Mouse (Mus musculus): ENCODE data around the gene Dnah9.

Gene Dnah9

DNA sequence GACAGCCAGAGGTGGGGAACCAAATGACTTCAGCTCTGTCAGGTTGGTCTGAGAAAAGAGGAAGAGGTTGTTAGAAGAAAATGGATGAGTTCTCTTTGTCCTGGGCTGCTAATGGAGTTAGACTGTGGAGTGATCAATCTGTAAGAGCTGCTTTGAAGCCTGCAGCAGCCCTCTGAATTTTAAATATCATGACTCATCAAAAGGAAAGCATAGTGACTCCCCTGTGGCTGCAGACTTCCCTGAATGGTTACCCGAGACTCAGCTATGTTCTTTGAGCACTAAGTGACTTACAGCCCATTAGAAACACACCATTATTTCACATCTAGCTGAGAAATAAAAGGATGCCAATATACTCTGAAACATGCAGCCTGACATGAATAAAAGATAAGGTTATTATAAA lies 240.4 kb downstream of the Dnah9 start:
- DNase-seq (ENCODE audit: low spot score in 2 of 2), result no peak

DNA sequence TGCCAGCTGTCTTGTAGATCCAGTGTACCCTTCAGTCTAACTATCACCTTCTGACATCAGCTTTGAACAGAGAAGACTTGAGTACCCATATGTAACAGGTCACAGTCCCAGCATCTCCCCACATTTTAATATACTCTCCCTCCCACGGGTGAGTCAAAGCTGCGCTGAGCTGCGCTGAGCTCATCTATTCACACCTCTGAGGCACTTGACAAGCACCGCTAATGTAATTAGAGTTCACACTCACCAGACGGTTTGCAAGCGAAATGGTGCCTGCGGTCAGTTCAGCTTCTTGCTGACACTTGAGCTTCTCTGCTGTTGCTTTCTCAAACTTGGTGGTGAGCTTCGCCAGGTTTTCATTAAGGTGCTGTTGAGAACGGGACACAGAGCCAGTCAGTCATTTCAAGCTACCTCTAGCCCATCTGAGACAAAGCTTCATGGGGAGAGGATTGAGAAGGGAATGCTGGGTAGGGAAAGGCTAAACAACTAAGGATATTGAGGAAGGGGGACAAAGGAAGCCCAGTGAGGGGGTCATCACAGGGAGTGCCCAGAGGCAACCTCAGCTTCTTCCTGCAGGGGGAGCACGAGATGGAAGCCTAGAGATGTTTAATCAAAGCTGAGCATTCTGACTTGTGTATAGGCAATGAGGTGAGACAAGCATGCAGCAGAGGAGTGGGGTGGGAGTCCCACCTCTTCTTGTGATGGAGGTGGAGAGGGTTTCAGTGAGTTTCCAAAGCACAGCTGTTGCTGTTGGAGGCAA lies 249.7 kb downstream of the Dnah9 start:
- no peak for DNase-seq (ENCODE audit: low spot score in 2 of 2)

DNA sequence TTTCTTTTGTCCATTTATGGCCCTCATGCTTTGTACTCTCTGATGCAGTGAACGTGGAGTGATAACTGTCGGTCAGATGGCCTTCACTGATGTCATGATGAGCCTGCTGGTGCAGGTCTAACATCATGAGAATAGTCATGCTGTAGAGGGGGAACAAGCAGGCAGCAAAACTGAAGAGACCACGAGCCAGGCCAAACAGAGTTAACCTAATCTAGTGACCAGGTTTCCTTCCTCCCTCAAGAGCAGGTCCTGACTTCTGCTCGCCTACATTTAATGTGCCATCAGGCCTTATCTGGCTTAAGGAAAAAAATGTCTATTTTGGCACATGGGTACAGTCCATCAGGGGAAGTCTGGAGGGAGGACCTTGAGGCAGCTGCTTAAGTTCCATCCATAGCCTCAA lies 259.2 kb downstream of the Dnah9 start:
- no peak for DNase-seq (ENCODE audit: low spot score in 2 of 2)

DNA sequence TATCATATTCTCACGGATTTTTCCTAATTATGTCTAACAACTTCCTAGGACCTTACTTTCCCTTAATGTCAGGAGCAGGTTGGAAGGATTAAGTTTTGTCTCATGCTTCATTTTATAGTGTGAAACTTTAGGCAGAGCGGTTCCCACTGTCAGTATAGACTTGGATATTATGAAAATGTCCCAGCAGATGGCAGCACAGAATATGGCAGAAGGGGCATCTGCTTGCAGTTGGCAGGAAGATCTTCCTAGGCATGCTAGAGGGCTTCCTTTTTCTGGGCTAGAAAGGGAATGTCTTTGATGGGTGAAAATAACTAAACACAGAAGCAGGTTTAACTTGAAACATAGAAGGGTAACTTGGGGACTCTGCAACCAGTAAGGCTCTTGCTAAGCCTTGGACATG lies 262.9 kb downstream of the Dnah9 start:
- DNase-seq (ENCODE audit: low spot score in 2 of 2), result no peak

DNA sequence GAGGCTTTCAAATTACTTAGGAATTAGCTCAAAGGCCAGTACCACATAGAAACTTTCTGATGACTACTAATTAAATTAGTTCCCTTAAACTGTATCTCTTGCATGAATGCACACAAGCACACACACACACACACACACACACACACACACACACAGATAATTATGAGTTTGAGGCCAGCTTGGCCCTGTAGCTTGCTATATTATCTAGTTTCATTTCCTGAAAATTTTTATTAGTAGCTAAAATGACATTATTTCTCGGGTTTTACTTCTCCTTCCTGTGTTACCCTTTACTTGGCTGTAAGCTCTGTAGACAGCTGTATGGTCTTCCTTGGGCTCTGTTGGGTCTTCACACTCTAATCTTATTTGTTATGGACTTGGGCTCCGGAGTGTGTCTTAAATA lies 264.4 kb downstream of the Dnah9 start:
- DNase-seq (ENCODE audit: low spot score in 2 of 2), result no peak

DNA sequence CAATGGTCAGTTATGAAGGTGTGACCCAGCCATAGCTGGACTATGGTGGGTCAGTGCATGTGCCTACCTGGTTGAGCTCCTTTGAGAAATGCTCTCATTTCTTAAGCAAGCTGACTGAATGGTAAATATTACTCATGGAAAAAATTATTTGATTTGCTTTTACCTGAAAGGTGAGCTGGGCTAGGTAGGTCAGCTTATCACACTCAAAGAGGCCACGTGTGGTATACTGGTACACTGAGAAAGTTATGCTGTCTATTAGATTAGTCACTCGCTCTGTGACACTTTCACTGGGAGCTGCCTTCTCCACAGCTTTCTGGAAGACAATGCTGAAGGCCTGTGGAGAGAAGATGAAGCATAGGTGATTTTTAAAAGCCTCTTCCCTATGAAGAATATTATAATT lies 286.9 kb downstream of the Dnah9 start:
- DNase-seq (ENCODE audit: low spot score in 2 of 2), result no peak

DNA sequence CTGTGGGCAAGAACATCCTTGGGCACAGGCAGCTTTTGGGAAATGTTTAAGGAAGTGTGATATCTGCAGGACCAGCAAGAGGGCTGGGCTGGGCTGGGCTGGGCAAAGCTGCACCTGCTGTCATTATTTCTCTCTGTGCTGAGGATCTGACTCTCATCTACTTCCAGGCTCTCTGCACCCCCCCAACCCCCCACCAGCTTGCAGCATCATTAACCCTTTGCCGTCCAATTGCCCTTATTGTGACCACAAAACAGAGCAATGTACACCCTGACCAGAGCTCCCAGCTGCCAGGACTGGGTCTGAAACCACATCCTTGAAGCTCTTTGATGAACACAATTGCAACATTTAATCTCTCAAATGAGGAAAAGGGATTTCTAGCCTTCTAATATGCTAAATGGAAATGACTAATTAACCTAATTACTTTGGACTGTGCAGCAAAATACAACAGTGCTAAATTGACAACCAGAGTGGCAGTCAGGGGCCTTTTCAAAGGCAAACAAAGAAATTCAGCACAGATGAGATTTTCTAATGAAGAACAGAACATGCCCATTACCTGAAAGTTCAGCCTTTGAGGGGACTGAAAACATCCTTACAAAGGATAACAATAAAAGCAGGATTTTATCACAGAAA lies 291.1 kb downstream of the Dnah9 start:
- no peak for DNase-seq (ENCODE audit: low spot score in 2 of 2)

DNA sequence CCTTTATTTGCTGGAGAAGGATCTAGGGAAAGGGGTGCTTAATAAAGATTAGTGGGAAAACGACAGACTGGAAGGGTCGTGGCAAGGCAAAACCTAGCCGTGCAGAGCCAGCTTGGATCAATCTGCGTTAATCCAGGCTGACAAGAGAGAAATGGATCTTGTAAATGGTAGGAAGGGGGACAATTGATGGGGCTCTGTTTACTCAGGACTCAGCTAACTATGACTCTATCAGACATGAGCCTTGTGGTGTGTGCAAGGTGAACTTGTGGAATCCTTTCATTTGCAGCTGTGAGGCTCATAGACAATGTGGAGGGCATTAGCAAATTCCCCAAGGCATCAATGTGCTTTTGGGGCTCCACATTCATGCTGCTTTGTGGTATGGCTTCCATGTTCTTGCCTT lies 306.9 kb downstream of the Dnah9 start:
- DNase-seq (ENCODE audit: low spot score in 2 of 2), result no peak

DNA sequence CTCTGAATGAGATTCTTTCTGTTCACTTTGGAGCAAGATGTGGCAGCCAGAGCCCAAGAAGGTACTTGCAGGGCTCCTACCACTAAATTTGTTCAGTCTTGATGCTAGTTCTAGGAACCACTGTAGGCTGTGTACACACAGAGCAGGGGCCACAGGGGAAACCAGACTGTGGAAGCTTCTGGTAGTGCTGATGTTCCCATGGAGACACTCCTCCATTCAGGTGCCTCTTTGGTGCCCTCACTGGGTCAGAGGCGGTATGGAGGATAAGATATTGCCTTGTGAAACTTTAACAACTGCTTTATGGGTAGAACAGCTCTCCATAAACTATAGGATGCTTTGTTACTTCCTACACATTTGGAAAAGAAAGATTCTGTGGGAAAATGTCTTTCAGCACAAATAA lies 316.3 kb downstream of the Dnah9 start:
- DNase-seq (ENCODE audit: low spot score in 2 of 2), result no peak

DNA sequence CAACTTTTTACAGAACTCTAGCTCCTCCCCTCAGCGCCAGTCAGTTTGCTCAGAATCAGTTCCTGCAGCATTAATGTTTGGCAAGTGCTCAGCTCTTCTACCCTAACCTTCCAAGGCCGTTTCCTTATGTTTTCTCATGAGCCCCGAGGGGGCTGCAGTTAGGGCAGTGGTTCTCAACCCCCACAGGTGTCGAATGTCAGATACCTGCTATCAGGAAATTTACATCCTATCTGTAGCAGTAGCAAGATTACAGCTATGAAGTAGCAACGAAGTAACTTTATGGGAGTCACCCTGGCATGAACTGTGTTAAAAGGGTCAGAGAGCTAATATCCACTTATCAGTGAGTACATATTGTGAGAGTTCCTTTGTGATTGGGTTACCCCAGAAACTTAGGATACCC lies 321.9 kb downstream of the Dnah9 start:
- DNase-seq (ENCODE audit: low spot score in 2 of 2), result no peak

DNA sequence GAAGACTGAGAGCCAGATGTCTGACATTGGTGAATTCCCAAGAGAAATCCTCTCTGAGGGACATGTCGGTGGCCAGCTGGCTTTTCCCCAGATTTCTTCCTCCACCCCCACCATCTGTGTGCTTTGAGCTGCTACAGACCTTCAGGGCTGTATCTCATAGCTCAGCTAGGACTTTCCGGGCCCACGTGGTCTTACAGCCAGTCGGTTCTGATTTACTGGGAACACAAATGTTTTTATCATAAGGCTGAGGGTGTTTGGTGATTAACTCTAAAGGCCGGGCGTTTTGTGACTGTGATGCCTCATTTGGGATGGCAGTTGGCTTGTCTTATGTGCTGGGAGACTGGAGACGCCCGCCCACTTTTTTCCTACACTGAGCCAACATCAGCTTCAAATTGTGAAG lies 329.4 kb downstream of the Dnah9 start:
- no peak for DNase-seq (ENCODE audit: low spot score in 2 of 2)

DNA sequence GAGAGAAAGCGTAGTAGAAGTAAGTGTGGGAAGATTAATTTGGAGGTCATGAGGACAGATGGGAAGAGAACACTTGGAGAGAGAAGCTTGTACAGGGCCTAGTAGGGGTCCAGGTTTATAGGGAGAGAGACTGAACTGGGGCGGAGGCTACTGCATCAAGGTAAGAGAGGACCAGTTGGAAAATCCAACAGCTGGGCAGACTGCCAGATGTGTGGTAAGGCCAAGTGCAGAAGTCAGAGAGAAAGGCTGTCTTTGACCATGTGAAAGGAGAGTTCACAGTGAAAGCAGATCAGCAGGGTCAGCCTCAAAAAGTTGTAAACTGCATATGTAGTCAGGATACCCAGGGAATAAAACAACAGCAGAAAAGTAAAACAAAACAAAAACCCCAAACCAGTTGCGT lies 343.8 kb downstream of the Dnah9 start:
- DNase-seq (ENCODE audit: low spot score in 2 of 2), result no peak

DNA sequence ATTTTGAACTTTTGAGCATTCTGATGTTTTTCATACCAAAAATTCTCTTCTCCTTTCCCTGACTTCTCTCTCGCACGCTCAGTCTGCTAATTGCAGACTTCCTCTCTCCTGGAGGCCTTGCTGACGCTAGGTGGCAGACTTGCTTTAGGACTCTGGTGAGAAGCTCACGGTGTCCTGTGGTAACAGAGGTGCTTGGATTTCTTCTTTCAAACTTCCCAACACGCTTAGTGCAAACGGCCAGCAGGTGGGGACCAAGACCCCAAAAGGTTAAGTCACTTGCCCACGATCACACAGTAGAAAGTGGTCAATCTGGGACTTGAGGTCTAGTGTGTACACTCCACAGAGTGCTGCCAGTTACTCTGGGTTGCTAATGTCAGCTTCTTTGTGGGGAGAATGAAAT lies 347.5 kb downstream of the Dnah9 start:
- DNase-seq (ENCODE audit: low spot score in 2 of 2), result peak; percentile 16 to 38

DNA sequence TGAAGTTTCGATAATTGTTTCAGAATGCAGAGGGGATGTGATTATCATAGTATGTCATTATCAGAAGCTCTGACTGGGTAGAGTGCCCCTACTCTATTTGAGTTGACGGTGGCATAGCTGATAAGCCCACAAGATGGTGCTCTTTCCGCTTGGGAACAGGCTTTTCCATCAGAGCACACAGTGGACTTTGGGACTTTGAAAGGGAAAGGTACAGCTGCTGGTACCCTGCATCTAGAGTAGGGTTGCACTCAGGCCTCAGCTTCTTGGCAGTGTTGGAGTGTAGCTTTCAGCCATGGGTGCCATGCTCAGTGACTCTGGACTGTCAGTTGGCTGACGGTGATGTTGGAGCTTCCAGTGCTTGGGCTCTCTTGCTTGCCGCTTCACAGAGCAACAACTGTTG lies 348.1 kb downstream of the Dnah9 start:
- DNase-seq (ENCODE audit: low spot score in 2 of 2), result no peak

DNA sequence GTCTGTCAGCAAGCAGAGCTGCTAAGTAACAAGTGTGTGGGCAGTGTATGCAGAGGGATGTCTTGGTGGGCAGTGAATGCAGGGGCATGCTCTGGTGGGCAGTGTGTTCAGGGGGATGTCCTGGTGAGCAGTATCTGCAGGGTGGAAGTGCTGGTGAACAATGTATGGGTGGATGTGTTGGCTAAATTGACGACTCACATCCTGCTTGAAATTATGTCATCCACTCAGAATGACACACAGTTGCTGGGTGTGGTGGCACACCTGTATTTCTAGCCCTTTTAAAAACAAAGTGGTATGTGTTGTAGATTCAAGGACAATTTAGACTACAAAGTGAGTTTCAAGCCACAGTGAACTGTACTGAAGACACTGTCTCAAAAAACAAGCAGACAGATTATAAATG lies 350.2 kb downstream of the Dnah9 start:
- DNase-seq (ENCODE audit: low spot score in 2 of 2), result no peak

DNA sequence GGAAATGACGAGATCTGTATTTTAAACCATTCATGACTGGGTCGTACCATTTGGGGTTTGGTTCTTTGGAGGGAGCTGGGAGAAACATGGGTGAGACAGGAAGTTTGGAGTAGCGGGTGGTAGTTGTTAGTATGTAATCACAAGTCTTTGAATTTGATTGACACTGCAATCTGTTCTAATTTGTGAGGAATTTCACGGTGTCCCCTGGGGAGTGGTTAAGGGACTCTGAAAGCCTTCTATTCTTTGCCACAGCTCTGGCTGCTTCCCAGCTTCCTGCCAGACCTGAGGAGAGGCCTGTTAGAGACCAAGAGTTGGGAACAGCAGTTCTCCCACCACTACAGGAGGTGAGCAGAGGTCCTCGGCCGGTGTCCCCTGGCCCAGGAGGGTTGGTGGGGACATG lies 352.1 kb downstream of the Dnah9 start:
- no peak for DNase-seq (ENCODE audit: low spot score in 2 of 2)

DNA sequence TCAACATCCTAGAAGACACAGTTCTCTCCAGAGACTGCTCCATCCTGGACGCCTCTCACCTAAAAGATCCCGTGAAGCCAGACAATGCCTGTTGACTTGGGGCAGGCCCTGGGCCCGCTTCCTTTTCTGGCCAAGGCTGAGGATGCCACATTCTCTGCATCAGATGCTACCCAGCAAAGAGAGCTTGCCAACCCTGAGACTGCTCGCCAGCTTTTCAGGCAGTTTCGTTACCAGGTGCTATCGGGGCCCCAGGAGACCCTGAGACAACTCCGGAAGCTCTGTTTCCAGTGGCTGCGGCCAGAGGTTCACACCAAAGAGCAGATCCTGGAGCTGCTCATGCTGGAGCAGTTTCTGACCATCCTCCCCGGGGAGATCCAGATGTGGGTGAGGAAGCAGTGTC lies 354.0 kb downstream of the Dnah9 start:
- DNase-seq (ENCODE audit: low spot score in 2 of 2), result no peak

DNA sequence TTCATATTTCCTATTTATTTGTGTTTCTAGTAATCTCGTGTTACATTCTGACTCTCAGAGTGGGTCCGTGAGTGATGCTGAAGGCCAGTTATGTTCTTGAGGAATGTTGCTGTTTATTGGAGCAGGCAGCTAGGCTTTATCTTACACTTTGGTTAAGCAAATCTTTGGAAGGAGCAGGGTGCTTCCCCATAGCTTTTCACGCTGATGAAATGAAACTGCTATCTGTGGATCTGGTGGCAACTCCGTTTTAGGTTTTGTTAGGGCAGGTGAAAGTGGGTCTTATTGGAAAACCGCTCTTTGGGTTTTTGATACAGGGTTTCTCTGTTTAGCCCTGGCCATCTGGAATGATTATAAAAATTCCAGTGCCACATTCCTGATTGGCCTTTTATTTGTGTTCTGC lies 356.3 kb downstream of the Dnah9 start:
- DNase-seq (ENCODE audit: low spot score in 2 of 2), result no peak

DNA sequence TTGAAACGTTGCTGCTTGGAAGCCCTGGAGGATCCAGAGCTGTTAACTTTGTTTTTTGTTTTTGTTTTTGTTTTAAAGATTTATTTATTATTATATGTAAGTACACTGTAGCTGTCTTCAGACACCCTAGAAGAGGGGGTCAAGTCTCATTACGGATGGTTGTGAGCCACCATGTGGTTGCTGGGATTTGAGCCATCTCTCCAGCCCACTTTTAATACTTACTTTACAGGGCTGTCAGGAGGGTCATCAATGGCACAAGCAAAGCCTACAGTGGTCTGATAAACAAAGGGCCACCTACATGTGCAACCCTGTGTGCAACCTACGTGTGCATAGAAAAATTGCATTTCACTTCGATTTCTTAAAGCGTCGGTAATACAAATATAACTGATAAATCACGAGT lies 360.8 kb downstream of the Dnah9 start:
- no peak for DNase-seq (ENCODE audit: low spot score in 2 of 2)

DNA sequence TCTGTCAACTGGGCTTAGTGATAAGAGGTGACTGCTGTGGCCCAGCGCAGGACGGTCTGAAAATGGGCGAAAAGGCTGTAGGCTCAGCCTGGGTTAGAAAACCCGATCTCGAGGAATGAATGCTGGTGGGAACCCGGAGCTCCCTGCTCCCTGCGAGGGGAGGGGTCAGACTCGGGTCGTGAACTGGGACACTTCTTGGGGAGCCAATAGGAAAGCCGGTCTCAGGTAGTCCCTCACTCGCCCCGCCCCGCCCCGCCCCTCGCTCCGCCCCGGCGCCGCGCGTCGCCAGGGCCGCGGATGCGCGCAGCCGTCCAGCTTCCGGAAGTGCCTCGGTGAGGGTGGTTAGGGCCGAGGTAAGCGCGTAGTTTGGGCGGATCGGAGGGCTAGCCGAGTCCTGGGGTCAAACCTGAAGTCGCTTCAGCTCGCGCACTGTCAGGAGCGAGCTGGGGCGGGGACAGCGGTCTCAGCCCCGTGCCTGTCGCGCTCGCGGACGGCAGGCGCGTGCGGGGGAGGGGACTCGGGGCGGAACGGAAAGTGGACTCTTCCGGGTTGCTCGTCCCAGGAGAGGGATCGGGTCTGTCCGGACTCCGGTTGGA lies 361.3 kb downstream of the Dnah9 start, which contains the start of gene Zkscan6:
Gene Zkscan6 (plus strand): TSS at position 267 of the 596 bp plus-strand sequence.
- DNase-seq (ENCODE audit: low spot score in 2 of 2), result peak; percentile 82 to 83

DNA sequence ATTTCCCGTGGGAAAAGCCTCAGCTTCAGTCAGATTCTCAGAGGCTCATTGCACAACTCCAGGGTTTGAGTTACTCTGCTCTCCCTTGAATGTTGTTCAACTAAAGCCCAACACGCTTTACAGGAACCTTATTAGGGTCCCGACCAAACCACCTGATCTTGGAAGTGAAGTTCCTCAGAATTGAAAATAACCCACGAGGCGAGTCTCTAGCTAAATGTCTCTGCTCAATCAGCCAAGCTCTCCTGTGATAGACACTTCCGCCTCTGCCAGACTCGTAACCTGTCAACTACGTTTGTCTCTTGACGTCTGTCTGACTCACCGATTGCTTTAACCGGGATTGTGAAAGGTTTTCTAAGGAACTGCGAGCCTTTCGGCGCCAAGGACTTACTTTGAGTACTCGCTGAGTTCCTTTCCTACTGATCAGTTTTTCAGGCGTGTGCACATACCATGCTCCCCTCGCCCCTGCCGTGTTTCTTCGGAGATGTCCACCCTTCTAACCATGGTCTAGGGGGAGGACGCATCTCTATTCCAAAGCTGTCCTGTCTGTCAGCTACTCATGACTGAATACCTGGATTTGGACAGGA lies 361.9 kb downstream of the Dnah9 start:
- peak; percentile 68 to 79 for DNase-seq (ENCODE audit: low spot score in 2 of 2)

DNA sequence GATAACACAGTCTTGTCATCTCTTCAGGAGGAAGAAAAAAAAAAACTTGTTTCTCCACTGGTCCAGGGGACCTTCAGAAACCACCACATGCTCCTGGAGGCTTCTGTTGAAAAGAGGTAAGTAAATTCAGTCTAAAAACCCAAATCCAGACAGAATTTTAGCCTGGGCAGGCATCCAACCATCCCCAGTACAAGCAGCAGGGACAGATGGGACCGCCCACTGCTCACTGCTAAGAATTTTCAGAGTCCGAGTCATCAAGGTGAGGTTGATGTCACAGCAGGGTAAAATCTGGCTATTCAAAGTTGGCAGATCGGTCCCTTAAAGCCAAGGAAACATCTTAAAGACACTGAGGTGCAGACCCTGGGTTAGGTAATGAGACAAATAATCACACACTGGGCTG lies 366.5 kb downstream of the Dnah9 start:
- no peak for DNase-seq (ENCODE audit: low spot score in 2 of 2)

DNA sequence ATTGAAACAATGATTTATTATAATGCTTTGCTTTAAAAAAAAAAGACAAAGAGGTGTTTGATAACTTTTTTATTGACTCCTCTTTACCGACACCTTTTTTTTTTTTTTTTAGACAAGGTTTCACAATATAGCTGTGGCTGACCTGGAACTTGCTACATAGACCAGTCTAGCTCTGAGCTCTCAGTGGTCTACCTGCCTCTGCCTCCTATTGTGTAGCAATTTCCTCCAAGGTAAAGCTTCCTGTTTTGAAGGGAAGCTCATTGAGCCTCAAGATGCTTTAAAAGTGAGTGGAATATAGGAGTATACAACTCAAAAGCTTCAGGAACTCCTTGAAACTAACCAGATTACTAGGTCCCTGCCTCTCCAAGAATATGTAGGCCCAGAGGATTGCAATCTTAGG lies 372.5 kb downstream of the Dnah9 start:
- no peak for DNase-seq (ENCODE audit: low spot score in 2 of 2)

Data from natural killer cell, adult 2 months (primary cell).